Mouse (Mus musculus): ENCODE data around the gene Chrm4.

DNA sequence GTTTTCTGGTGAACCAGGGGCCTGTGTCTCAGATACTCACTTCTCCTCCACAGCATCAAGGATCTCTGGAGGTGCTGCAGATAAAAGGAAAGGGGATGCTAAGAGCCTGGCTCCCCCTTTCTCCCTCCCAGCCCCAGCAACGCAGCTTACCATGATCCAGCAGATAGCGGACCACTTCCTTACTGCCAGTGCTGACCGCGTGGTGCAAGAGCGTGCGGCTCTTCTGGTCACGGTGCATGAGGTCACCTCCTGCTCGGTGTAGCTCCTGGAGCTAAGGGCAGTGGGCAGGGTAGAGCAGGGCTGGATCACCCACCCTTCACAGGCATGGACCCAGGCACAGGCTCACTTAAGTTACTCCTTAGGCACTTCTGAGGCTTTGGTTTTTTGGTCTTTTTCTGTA lies 7.0 kb downstream of the Chrm4 start:
- no peak for TF ChIP-seq MYOG (IDR thresholded peaks at IDR 0.05; ENCODE audit: control insufficient read depth, extremely low read depth, insufficient read length)
- no peak for TF ChIP-seq CTCF (IDR thresholded peaks at IDR 0.05; ENCODE audit: control insufficient read depth, insufficient read depth, insufficient read length)
